Mouse (Mus musculus): Measurements from ENCODE around the gene P2rx6.

DNA sequence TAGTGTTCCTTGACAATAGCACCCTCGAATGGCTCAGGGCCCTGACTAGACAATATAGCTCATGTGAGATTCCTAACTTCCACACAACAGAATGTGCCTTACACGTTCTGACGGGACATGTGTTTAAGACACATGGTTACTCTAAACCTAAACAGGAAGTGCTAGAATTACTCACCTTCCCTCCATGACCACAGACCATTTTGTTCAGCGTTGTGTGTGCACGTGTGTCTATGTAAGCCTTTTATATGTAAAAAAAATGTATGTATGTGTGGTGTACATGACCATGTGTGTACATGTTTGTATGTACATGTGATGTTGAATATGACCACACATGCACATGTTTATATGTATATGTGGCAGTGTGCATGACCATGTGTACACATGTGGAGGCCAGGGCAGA is 54.5 kb downstream of the P2rx6 start:
- TF ChIP-seq CTCF (IDR thresholded peaks at IDR 0.05; ENCODE audit: low read depth) (no peak), EP300 (IDR thresholded peaks at IDR 0.05; ENCODE audit: low read depth) (no peak)
